Mouse (Mus musculus): Measurements from ENCODE around the gene Frrs1l. TPM values are rescaled to one million over a fixed set of nuclear protein-coding genes. Genes with fewer than 3 reads are reported as not detected.

The Frrs1l gene
- total RNA-seq, 2 experiments from 2014 or later = 0.27 to 0.61 TPM

GRCm38 (mm10) chr4:56914338-56914737 is 75.9 kb downstream of the Frrs1l start:
- no peak for DNase-seq

GRCm38 (mm10) chr4:56912382-56913001 is 77.7 kb downstream of the Frrs1l start:
- DNase-seq = no peak

GRCm38 (mm10) chr4:56909568-56909967 is 80.6 kb downstream of the Frrs1l start:
- DNase-seq = no peak

- DNase-seq = no peak
These were observed 82.5 kb downstream of the Frrs1l start for GRCm38 (mm10) chr4:56907671-56908070.

Other genes with a start within 250 kb of the Frrs1l start
- not detected for gene Actl7b, start 248.9 kb downstream of the Frrs1l start, total RNA-seq (2021)
- not detected for gene Actl7a, start 247.0 kb downstream of the Frrs1l start, total RNA-seq (2021)
- gene Elp1, start 188.1 kb downstream of the Frrs1l start, total RNA-seq (2021) = 10 to 100 TPM; 25.5 to 30.9 TPM
- gene Fam206a, start 188.0 kb downstream of the Frrs1l start, total RNA-seq (2021) = 10 to 100 TPM in 1 of 2 experiments, 1 to 10 TPM in 1; 9.8 to 11.3 TPM
- 10 to 100 TPM; 17.0 to 18.6 TPM for gene Ctnnal1, start 125.2 kb downstream of the Frrs1l start, total RNA-seq (2021)
- 10 to 100 TPM; 33.4 to 45.3 TPM for gene Tmem245, start 43.0 kb downstream of the Frrs1l start, total RNA-seq (2021)
- gene Epb41l4b, start 153.0 kb upstream of the Frrs1l start, total RNA-seq (2021) = 1 to 10 TPM; 8.2 to 8.6 TPM